Mouse (Mus musculus) limb, embryonic 14.5 days (tissue): ENCODE measurements around the gene Kcnq2. TPM values are rescaled to one million over a fixed set of nuclear protein-coding genes. Genes with fewer than 3 reads are reported as not detected.

Experiments
- ATAC-seq: fragments of 200-750 bp; cut with Nextera tagmentation; 2 replicates; pipeline ENCODE4 v1.8.0; 2017; ENCODE audit warnings: low read depth, moderate number of reproducible peaks, moderate TSS enrichment; ENCODE audit not compliant: low FRiP score
- DNase-seq: peaks from one replicate; pipeline ENCODE4 v3.0.0-alpha.2; 2015; ENCODE audit warnings: low spot score
- H3K27ac ChIP-seq: fragments of 300-500 bp; sonication (generic); replicated peaks from 2 replicates; pipeline ENCODE4 v1.5.1; 2014; ENCODE audit warnings: low read depth, mild to moderate bottlenecking, low read length, moderate library complexity, mixed read lengths
- H3K27me3 ChIP-seq: fragments of 300-500 bp; sonication (generic); 2 replicates; pipeline ENCODE4 v1.6.1; 2014; ENCODE audit warnings: low read length, mixed read lengths; ENCODE audit not compliant: control insufficient read depth, insufficient read depth
- H3K36me3 ChIP-seq: fragments of 300-500 bp; sonication (generic); 2 replicates; pipeline ENCODE4 v1.6.1; 2014; ENCODE audit warnings: mild to moderate bottlenecking, low read length, moderate library complexity, mixed read lengths; ENCODE audit not compliant: control insufficient read depth, insufficient read depth
- H3K4me1 ChIP-seq: fragments of 300-500 bp; sonication (generic); 2 replicates; pipeline ENCODE4 v1.6.1; 2014; ENCODE audit warnings: antibody characterized with exemption, low read length, mixed read lengths; ENCODE audit not compliant: control insufficient read depth, insufficient read depth
- H3K4me2 ChIP-seq: fragments of 300-500 bp; sonication (generic); replicated peaks from 2 replicates; pipeline ENCODE4 v1.6.1; 2014; ENCODE audit warnings: low read depth, mild to moderate bottlenecking, low read length, moderate library complexity; ENCODE audit not compliant: severe bottlenecking
- H3K4me3 ChIP-seq: fragments of 300-500 bp; sonication (generic); replicated peaks from 2 replicates; pipeline ENCODE4 v1.5.1; 2014; ENCODE audit warnings: low read length
- H3K9ac ChIP-seq: fragments of 300-500 bp; sonication (generic); 2 replicates; pipeline ENCODE4 v1.6.1; 2014; ENCODE audit warnings: mild to moderate bottlenecking, low read depth, low read length, moderate library complexity; ENCODE audit not compliant: severe bottlenecking
- H3K9me3 ChIP-seq: fragments of 300-500 bp; sonication (generic); 2 replicates; pipeline ENCODE4 v1.6.1; 2016; ENCODE audit warnings: low read length; ENCODE audit not compliant: control insufficient read depth
- POLR2A ChIP-seq: fragments of 200-500 bp; IDR thresholded peaks from 2 replicates; pipeline ENCODE4 v1.8.0; 2012; ENCODE audit warnings: inconsistent platforms, mild to moderate bottlenecking, moderate library complexity, borderline replicate concordance; ENCODE audit not compliant: insufficient read depth, insufficient read length; ENCODE audit errors: extremely low read depth
- WGBS: fragments of 180-500 bp; shearing (Covaris S2); extraction: QIAGEN DNeasy Blood & Tissue Kit; methylation state at CpG from one replicate; pipeline ENCODE4 v1.1.7; 2014; 5-methylcytosine and 5-hydroxymethylcytosine counted together
- polyA plus RNA-seq, 2 experiments: library from polyadenylated mRNA; depleted of rRNA in 1 of 2; stranded (reverse) in 1 of 2; unstranded in 1 of 2; fragments of >200 nt; fragmentation: Nextera tagmentation in 1 of 2; extraction: Ambion mirVana in 1 of 2; gene quantifications; 2 replicates each; pipeline versions ENCODE4 v1.2.1 to v1.2.3; 2012 to 2014

Kcnq2 gene
- polyA plus RNA-seq, 2 experiments = 0.28 TPM; not detected in 1

- no peak for TF ChIP-seq POLR2A
- no peaks in the 10 kb centered on the region for H3K36me3 ChIP-seq
- H3K27me3 ChIP-seq = peaks cover 52% of the 10 kb centered on the region
Measured at GRCm38 (mm10) chr2:181153837-181154236, 18.7 kb upstream of the Kcnq2 start.

GRCm38 (mm10) chr2:181153131-181153530, 18.0 kb upstream of the Kcnq2 start:
- Histone ChIP-seq H3K27ac (no peak overlapping the region), H3K4me1 (no peaks in the 10 kb centered on the region), H3K27me3 (peaks cover 52% of the 10 kb centered on the region), H3K36me3 (no peaks in the 10 kb centered on the region), H3K9ac (no peak overlapping the region), H3K4me3 (no peak overlapping the region), H3K4me2 (no peak overlapping the region), H3K9me3 (no peaks in the 10 kb centered on the region)
- no peak for DNase-seq
- 92% methylated on average over 1 of the region's 1 CpGs for WGBS
- TF ChIP-seq POLR2A = no peak
- ATAC-seq = no peak

More at GRCm38 (mm10) chr2:181153837-181154236, 18.7 kb upstream of the Kcnq2 start:
- no peak overlapping the region for H3K27ac ChIP-seq
- 0% methylated on average over 1 of the region's 1 CpGs for WGBS
- H3K4me2 ChIP-seq = no peak overlapping the region
- no peak overlapping the region for H3K4me3 ChIP-seq
- no peak overlapping the region for H3K9ac ChIP-seq
- DNase-seq = no peak
- no peaks in the 10 kb centered on the region for H3K9me3 ChIP-seq
- no peaks in the 10 kb centered on the region for H3K4me1 ChIP-seq
- ATAC-seq = no peak

GRCm38 (mm10) chr2:181152701-181153100, 17.6 kb upstream of the Kcnq2 start:
- Histone ChIP-seq H3K27me3 (peaks cover 48% of the 10 kb centered on the region), H3K9ac (no peak overlapping the region), H3K4me3 (no peak overlapping the region), H3K4me2 (no peak overlapping the region), H3K9me3 (no peaks in the 10 kb centered on the region), H3K4me1 (no peaks in the 10 kb centered on the region), H3K27ac (no peak overlapping the region), H3K36me3 (no peaks in the 10 kb centered on the region)
- no peak for DNase-seq
- no peak for TF ChIP-seq POLR2A
- 92% methylated on average over 17 of the region's 17 CpGs for WGBS
- ATAC-seq = no peak

- TF ChIP-seq POLR2A = no peak
- 69% methylated on average over 6 of the region's 6 CpGs for WGBS
- Histone ChIP-seq H3K4me3 (no peak overlapping the region), H3K27ac (no peak overlapping the region), H3K36me3 (no peaks in the 10 kb centered on the region), H3K4me1 (peaks cover 4% of the 10 kb centered on the region; the same call in 1 of the 2 replicates), H3K27me3 (peaks cover 30% of the 10 kb centered on the region), H3K4me2 (no peak overlapping the region), H3K9ac (no peak overlapping the region), H3K9me3 (no peaks in the 10 kb centered on the region)
- DNase-seq (no peak), ATAC-seq (no peak)
Measured at GRCm38 (mm10) chr2:181150281-181150680, 15.2 kb upstream of the Kcnq2 start.

- no peaks in the 10 kb centered on the region for H3K36me3 ChIP-seq
- H3K27me3 ChIP-seq = peaks cover 24% of the 10 kb centered on the region; the same call in 1 of the 2 replicates
- H3K4me1 ChIP-seq = peaks cover 4% of the 10 kb centered on the region; the same call in 1 of the 2 replicates
- WGBS = 13% methylated on average over 31 of the region's 31 CpGs
- no peak for ATAC-seq
- H3K4me2 ChIP-seq = peak overlapping the region; percentile 76
- no peaks in the 10 kb centered on the region for H3K9me3 ChIP-seq
- no peak for TF ChIP-seq POLR2A
- no peak overlapping the region for H3K27ac ChIP-seq
- DNase-seq = no peak
- H3K9ac ChIP-seq = peak overlapping the region; percentile 3; the same call in 1 of the 2 replicates
- peak overlapping the region; percentile 43 for H3K4me3 ChIP-seq
Measured at GRCm38 (mm10) chr2:181148318-181148955, 13.3 kb upstream of the Kcnq2 start.
